Mouse (Mus musculus): ENCODE data around the gene Rmi2. TPM values are rescaled to one million over a fixed set of nuclear protein-coding genes. Genes with fewer than 3 reads are reported as not detected.

The Rmi2 gene
- polyA plus RNA-seq, 1 experiment from 2014 or later, result 0.37 TPM

DNA sequence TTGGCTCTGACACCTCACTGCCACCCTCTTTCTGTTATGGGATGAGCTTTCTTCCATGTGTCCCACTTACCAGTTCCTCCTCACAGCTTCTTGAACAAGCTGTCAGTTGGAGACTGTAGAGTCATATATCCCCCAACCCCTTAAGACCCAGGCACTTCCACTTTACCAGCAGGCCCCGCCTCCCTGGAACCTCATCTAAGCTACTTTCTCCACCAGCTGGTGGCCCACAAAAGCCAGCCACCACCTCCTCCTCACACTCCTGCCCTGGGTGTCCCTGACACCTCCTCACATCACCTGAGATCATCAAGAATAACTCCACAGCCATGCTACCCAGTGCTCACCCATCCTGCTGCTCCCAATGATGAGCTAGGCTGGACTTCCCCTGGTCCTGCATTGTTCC is 65.9 kb downstream of the Rmi2 start:
- Histone ChIP-seq H3K4me2 (no peak overlapping the region), H3K4me3 (replicated peaks) (no peak overlapping the region), H3K27me3 (replicated peaks) (no peaks in the 10 kb centered on the region), H3K4me1 (peaks cover 3% of the 10 kb centered on the region; the same call in 1 of the 2 replicates), H3K9ac (replicated peaks) (no peak overlapping the region), H3K36me3 (no peaks in the 10 kb centered on the region), H3K9me3 (replicated peaks) (no peaks in the 10 kb centered on the region), H3K27ac (replicated peaks) (no peak overlapping the region)
- ATAC-seq (ENCODE audit: low FRiP score), result no peak
- WGBS, result 72% methylated on average over 1 of the region's 1 CpGs

DNA sequence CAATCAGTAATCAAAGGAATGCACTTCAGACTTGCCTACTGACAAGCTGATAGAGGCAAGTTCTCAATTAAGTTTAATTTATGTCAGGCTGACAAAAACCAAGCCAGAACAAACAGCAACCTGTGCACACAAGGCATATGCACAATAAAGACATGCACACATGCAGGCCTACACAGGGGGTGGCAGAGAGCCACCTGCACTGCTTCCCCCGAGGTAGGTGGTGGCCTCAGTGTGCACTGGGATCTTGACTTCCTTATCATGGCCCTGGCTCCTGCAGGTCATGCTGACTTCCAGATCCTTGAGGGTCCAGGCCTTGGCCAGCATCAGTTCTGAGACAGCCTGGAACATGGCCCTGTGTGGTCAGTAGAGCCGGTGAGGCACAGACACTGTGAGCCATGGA is 67.1 kb downstream of the Rmi2 start:
- Histone ChIP-seq H3K4me3 (replicated peaks) (no peak overlapping the region), H3K9me3 (replicated peaks) (no peaks in the 10 kb centered on the region), H3K9ac (replicated peaks) (no peak overlapping the region), H3K36me3 (no peaks in the 10 kb centered on the region), H3K27ac (replicated peaks) (no peak overlapping the region), H3K4me1 (peaks cover 3% of the 10 kb centered on the region; the same call in 1 of the 2 replicates), H3K27me3 (replicated peaks) (no peaks in the 10 kb centered on the region), H3K4me2 (no peak overlapping the region)
- ATAC-seq (ENCODE audit: low FRiP score), result no peak
- WGBS, result 76% methylated on average over 2 of the region's 2 CpGs

DNA sequence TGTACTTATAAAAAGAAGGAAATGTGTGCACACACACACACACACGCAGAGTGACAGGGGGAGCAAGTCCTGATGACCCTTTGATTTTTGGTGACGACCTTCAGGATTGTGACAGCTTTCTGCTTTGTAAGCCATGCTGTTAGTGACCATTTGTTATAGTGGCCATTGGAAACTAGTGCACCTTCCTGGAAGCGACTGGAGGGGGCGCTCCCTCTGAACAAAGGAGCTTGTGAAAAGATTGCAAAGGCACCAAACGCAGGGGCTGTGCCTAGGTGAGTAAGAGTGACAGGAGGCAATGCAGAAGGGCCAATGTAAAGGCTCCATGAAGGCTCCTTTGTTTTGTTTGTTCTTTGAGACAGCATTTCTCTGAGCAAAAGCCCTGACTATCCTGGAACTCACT is 68.0 kb downstream of the Rmi2 start:
- no peak overlapping the region for H3K4me3 ChIP-seq (replicated peaks)
- 60% methylated on average over 5 of the region's 5 CpGs for WGBS
- ATAC-seq (ENCODE audit: low FRiP score), result no peak
- no peaks in the 10 kb centered on the region for H3K9me3 ChIP-seq (replicated peaks)
- H3K9ac ChIP-seq (replicated peaks), result no peak overlapping the region
- no peaks in the 10 kb centered on the region for H3K27me3 ChIP-seq (replicated peaks)
- no peaks in the 10 kb centered on the region for H3K4me1 ChIP-seq
- H3K36me3 ChIP-seq, result no peaks in the 10 kb centered on the region
- H3K27ac ChIP-seq (replicated peaks), result no peak overlapping the region
- H3K4me2 ChIP-seq, result no peak overlapping the region

DNA sequence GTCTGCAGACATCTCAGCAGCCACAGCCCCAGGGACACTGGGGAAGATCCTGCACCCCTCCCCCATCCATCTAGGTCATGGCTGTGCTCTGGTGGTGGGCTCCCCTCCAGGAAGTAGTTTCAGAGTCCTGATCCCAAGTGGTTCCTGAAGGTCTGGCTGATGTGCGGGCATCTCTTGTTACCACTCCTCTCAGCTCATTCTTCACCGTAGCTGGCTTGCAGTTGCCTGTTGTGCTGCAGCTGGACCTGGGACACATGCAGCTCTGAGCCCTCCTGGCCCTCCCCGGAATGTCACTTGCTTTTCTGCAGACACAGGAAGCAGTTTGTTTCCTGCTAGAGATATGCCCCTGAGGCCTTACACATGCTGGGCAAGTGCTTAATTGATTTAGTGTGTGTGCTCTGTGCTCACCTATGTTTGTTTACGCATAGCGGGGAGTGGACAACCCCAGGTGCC is 70.8 kb downstream of the Rmi2 start:
- no peak overlapping the region for H3K4me3 ChIP-seq (replicated peaks)
- H3K4me1 ChIP-seq, result no peaks in the 10 kb centered on the region
- H3K4me2 ChIP-seq, result no peak overlapping the region
- 72% methylated on average over 5 of the region's 5 CpGs for WGBS
- no peaks in the 10 kb centered on the region for H3K9me3 ChIP-seq (replicated peaks)
- H3K27ac ChIP-seq (replicated peaks), result no peak overlapping the region
- ATAC-seq (ENCODE audit: low FRiP score), result no peak
- no peaks in the 10 kb centered on the region for H3K36me3 ChIP-seq
- H3K27me3 ChIP-seq (replicated peaks), result no peaks in the 10 kb centered on the region
- H3K9ac ChIP-seq (replicated peaks), result no peak overlapping the region

DNA sequence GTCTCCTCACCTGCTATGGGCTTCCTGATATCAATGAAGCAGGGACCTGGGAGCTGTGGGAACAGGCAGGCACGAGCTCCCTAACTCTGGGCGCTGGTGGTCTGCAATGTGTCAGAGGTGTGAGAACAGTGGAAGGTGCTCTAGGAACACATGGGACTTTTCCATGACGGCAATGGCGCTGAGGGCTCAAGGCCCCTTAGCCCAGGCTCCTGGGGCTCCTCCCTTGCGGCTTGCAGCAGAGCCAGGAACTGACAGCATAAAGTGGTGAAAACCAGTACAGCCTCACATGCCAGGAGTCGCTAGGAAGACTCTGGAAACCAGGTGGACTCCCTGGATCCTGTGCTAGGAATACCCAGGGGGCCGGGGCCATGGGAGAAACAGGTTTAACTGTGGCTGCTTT is 75.7 kb downstream of the Rmi2 start:
- WGBS, result 85% methylated on average over 7 of the region's 7 CpGs
- H3K4me3 ChIP-seq (replicated peaks), result no peak overlapping the region
- no peak overlapping the region for H3K27ac ChIP-seq (replicated peaks)
- H3K27me3 ChIP-seq (replicated peaks), result no peaks in the 10 kb centered on the region
- no peak overlapping the region for H3K4me2 ChIP-seq
- H3K36me3 ChIP-seq, result no peaks in the 10 kb centered on the region
- H3K4me1 ChIP-seq, result no peaks in the 10 kb centered on the region
- no peak overlapping the region for H3K9ac ChIP-seq (replicated peaks)
- ATAC-seq (ENCODE audit: low FRiP score), result no peak
- H3K9me3 ChIP-seq (replicated peaks), result no peaks in the 10 kb centered on the region

DNA sequence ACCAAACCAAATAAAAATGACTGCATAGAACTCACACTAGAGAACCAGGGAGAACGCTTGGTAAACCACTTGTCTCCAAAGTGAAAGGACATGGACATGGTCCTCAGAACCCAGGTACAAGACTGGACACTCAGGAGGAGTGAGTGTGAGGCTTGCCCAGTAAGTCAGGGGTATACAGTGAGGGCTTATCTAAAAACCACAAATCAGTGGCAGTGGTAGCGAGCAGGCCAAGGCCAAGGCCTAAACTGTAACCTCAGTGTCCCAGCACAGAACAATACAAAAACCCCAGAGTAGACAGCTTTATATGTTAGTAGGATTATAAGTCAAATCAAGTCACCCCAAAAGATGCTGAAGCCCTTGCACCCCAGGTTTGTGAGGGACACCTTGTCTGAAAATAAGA is 76.2 kb downstream of the Rmi2 start:
- Histone ChIP-seq H3K4me1 (no peaks in the 10 kb centered on the region), H3K27me3 (replicated peaks) (no peaks in the 10 kb centered on the region), H3K4me3 (replicated peaks) (no peak overlapping the region), H3K27ac (replicated peaks) (no peak overlapping the region), H3K4me2 (no peak overlapping the region), H3K36me3 (no peaks in the 10 kb centered on the region), H3K9ac (replicated peaks) (no peak overlapping the region), H3K9me3 (replicated peaks) (no peaks in the 10 kb centered on the region)
- WGBS, result 94% methylated on average over 2 of the region's 2 CpGs
- no peak for ATAC-seq (ENCODE audit: low FRiP score)

DNA sequence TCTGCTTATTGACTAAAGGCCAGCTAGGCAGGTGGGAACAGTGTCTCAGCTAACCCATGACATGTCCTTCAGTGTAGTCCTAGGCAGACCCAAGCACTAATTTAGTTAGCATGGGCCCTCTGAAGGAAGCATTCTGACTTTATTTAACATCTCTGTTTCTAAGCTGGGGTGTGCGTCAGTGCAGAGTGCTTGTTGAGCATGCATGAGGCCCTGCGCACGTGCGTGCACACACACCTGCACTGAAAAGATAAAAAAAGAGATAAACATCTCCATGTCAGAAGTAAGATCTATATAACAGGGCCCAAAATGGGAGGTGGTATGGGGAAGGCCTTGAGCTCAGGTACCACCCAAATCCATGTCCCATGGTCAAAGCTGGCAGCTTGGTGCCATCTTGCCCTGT is 80.2 kb downstream of the Rmi2 start:
- no peak for ATAC-seq (ENCODE audit: low FRiP score)
- 94% methylated on average over 4 of the region's 4 CpGs for WGBS
- no peaks in the 10 kb centered on the region for H3K9me3 ChIP-seq (replicated peaks)
- H3K4me3 ChIP-seq (replicated peaks), result no peak overlapping the region
- H3K4me2 ChIP-seq, result no peak overlapping the region
- no peaks in the 10 kb centered on the region for H3K36me3 ChIP-seq
- H3K4me1 ChIP-seq, result no peaks in the 10 kb centered on the region
- no peak overlapping the region for H3K27ac ChIP-seq (replicated peaks)
- H3K27me3 ChIP-seq (replicated peaks), result no peaks in the 10 kb centered on the region
- no peak overlapping the region for H3K9ac ChIP-seq (replicated peaks)

DNA sequence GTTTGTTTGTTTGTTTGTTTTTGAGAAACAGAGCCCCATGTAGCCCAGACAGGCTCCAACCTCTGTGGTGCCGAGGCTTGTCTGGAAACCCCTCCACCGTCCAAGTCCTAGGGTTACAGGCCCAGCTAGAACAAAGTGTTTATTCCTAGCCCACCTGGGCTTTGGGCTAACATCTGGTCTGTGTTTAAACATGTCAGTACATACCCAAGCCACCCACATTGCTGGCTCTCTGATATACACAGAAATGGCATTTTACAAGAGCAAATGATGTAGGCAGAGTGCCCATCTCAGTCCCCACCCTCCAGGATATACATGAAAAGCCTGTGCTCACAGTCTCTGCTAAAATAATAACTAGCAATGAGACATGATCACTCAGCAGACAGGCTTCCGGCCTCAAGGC is 81.4 kb downstream of the Rmi2 start:
- H3K27ac ChIP-seq (replicated peaks), result no peak overlapping the region
- no peak overlapping the region for H3K4me3 ChIP-seq (replicated peaks)
- no peak overlapping the region for H3K9ac ChIP-seq (replicated peaks)
- WGBS, result 93% methylated on average over 3 of the region's 3 CpGs
- H3K9me3 ChIP-seq (replicated peaks), result no peaks in the 10 kb centered on the region
- no peak for ATAC-seq (ENCODE audit: low FRiP score)
- no peaks in the 10 kb centered on the region for H3K36me3 ChIP-seq
- H3K4me2 ChIP-seq, result no peak overlapping the region
- H3K4me1 ChIP-seq, result no peaks in the 10 kb centered on the region
- no peaks in the 10 kb centered on the region for H3K27me3 ChIP-seq (replicated peaks)

DNA sequence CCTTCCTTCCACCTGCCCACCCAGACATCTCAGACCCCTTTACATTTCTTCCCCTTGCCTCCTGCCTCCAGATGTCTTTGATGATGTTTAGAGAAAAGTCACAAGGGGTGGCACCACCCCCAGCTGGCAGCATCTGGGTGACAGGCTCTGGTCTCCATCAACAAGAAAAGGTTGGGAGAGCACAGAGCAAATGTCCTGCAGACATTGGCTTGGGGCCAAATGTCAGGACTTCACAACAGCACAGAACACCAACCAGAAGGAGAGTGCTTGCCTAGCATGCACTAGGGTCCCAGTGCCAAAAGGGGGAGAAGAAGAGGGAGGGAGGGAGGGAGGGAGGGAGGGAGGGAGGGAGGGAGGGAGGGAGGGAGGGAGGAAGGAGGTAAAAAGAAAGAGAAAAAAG is 85.0 kb downstream of the Rmi2 start:
- Histone ChIP-seq H3K9ac (replicated peaks) (no peak overlapping the region), H3K27ac (replicated peaks) (no peak overlapping the region), H3K4me2 (no peak overlapping the region), H3K9me3 (replicated peaks) (no peaks in the 10 kb centered on the region), H3K4me1 (no peaks in the 10 kb centered on the region), H3K27me3 (replicated peaks) (no peaks in the 10 kb centered on the region), H3K36me3 (no peaks in the 10 kb centered on the region), H3K4me3 (replicated peaks) (no peak overlapping the region)
- no peak for ATAC-seq (ENCODE audit: low FRiP score)

DNA sequence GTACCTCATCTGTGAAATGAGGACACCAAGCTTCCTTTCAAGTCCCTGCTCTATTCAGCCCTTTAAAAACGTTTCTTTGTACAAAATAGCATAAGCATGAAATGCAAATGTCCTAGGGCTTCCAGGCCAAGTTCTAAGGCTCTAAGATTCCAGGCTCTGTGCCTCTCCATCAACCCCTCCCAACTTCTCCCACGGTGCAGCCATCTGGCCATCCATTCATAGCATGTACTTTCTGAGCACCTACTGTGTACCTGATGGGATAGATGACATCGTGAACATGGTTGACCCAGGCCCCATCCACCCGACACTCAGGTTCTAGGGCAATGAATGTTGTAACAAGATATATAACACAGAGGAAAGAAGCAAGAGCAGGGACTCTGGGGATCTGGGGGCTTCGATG is 88.7 kb downstream of the Rmi2 start:
- WGBS, result 65% methylated on average over 5 of the region's 5 CpGs

DNA sequence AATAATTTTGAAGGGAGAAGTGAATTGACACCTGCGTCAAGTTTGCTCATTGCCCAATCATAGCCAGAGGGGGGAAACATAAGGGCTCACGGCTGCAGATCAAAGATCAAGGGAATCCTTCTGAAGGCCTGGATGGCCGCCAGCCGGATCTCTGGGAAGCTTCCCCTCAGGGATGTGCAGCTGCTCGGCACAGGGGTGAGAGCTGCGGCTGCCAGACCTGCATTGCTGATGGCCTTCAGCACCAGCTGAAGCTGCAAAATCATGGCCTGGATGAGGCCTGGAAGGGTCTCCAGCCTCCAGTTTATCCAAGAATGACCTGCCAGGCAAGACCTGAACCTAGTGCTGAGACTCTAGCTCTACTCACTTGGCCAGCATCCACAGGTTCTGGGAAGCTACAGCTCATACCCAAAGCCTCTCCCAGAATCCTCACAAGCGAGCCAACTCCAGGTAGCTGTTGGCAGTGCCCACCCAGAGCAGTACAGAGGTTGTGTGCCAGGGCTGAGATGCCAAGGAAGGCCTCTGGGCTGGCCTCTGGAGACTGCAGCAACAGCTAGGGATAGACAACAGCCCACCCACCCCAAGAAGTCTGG is 90.8 kb downstream of the Rmi2 start:
- H3K4me3 ChIP-seq (replicated peaks), result no peak overlapping the region
- no peaks in the 10 kb centered on the region for H3K4me1 ChIP-seq
- H3K27ac ChIP-seq (replicated peaks), result no peak overlapping the region
- H3K9me3 ChIP-seq (replicated peaks), result no peaks in the 10 kb centered on the region
- 51% methylated on average over 7 of the region's 7 CpGs for WGBS
- no peak overlapping the region for H3K9ac ChIP-seq (replicated peaks)
- no peak overlapping the region for H3K4me2 ChIP-seq
- ATAC-seq (ENCODE audit: low FRiP score), result no peak
- no peaks in the 10 kb centered on the region for H3K36me3 ChIP-seq
- no peaks in the 10 kb centered on the region for H3K27me3 ChIP-seq (replicated peaks)

More for the DNA sequence above, 88.7 kb downstream of the Rmi2 start:
- H3K27ac ChIP-seq (replicated peaks), result no peak overlapping the region
- no peak overlapping the region for H3K9ac ChIP-seq (replicated peaks)
- H3K27me3 ChIP-seq (replicated peaks), result no peaks in the 10 kb centered on the region
- no peak overlapping the region for H3K4me2 ChIP-seq
- H3K4me1 ChIP-seq, result no peaks in the 10 kb centered on the region
- H3K4me3 ChIP-seq (replicated peaks), result no peak overlapping the region
- no peak for ATAC-seq (ENCODE audit: low FRiP score)
- H3K9me3 ChIP-seq (replicated peaks), result no peaks in the 10 kb centered on the region
- H3K36me3 ChIP-seq, result no peaks in the 10 kb centered on the region

DNA sequence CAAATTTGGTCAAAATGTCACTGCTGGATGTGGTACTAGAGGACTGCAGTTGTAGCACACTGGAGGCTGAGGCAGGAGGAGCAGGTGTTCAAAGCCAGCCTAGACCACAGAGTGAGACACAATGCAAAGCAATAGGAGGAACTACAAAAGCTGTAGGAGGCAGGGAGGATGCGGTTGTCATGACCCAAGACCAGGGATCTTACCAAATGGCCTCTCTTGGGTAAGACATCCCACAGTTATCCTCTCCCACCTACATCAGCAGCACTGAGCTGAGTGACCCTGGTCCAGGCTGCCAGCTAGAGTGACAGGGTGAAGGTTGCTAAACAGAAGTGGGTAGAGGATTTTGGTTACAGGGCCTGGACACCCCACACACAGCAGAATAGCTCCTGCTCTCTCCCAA is 92.2 kb downstream of the Rmi2 start:
- Histone ChIP-seq H3K27me3 (replicated peaks) (no peaks in the 10 kb centered on the region), H3K9me3 (replicated peaks) (no peaks in the 10 kb centered on the region), H3K4me2 (no peak overlapping the region), H3K9ac (replicated peaks) (no peak overlapping the region), H3K27ac (replicated peaks) (no peak overlapping the region), H3K4me1 (no peaks in the 10 kb centered on the region), H3K4me3 (replicated peaks) (no peak overlapping the region), H3K36me3 (no peaks in the 10 kb centered on the region)
- WGBS, result 87% methylated on average over 1 of the region's 1 CpGs
- no peak for ATAC-seq (ENCODE audit: low FRiP score)

DNA sequence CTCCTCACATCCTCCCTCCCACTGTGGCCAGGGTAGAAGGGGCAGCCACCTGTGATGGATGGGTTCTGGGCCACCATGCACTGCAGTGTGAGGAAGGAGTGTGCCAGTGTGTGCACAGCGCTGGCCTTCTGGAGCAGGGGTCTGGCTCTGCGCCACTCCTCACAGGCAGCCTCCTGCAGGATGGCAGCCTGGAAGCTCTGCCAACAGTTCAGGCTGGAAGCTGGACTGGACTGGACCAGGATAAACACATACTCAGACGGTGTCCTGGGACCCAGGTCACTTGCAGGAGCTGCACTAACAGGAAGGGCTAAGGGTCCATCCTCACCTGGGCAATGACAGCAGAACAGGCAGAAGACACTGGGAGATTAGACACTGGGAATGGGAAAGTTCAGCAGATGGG is 98.5 kb downstream of the Rmi2 start:
- Histone ChIP-seq H3K9me3 (replicated peaks) (no peaks in the 10 kb centered on the region), H3K27me3 (replicated peaks) (no peaks in the 10 kb centered on the region), H3K36me3 (no peaks in the 10 kb centered on the region), H3K4me1 (no peaks in the 10 kb centered on the region), H3K4me2 (no peak overlapping the region), H3K4me3 (replicated peaks) (no peak overlapping the region), H3K27ac (replicated peaks) (no peak overlapping the region), H3K9ac (replicated peaks) (no peak overlapping the region)
- WGBS, result 85% methylated on average over 3 of the region's 3 CpGs
- no peak for ATAC-seq (ENCODE audit: low FRiP score)
